Comparison of ENCODE assay signal across 10 mouse cellular contexts in the genomic region with DNA sequence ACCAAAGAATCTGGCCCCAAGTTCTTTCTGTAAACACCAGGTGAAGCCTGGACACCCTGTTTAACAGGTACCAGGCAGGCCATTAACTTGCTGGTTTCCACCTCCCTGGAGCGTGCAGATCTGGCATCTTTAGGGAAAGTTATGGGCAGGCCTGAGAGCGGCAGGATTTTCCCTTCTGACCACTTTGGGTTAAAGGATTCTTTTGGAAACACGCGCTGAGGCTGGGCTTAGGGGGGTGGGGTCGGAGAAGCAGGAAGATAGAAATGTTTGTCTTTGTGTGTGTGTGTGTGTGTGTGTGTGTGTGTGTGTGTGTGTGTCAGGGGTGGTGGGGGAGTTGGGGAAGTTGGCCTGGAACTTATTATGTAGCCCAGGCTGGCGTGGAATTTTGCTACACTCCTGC. TPM values are rescaled to one million over a fixed set of nuclear protein-coding genes. Genes with fewer than 3 reads are reported as not detected.
A peak's percentile ranks its signal among the peaks of the same experiment; 100 is the strongest.
DNase-seq lines count a peak whose midpoint lies in the region; ATAC-seq and TF ChIP-seq lines count a peak whose summit lies in the region.
"Had no signal": no experiment of that assay in that cellular context is flagged by ENCODE, and none has a peak within 500 bp of the region (broad histone marks: within the 10 kb centered on the region; RNA-seq: fewer than 3 reads in every experiment).

No protein-coding gene starts in this region.

- no peak for TF ChIP-seq POLR2A in cortical plate, adult 2 months (IDR thresholded peaks at IDR 0.05; ENCODE audit: extremely low read depth, insufficient read depth, low read length)

- no peaks in the 10 kb centered on the region for H3K9me3 ChIP-seq in hindbrain, embryonic 10.5 days
- H3K9me3 ChIP-seq in hindbrain, embryonic 11.5 days (ENCODE audit: control insufficient read depth, low read length): no peaks in the 10 kb centered on the region
- no peaks in the 10 kb centered on the region for H3K9me3 ChIP-seq in kidney, postnatal 0 days (replicated peaks; ENCODE audit: low read length)

- H3K4me3 ChIP-seq in hindbrain, embryonic 10.5 days: no peak overlapping the region
- H3K4me3 ChIP-seq in hindbrain, embryonic 11.5 days (ENCODE audit: low read depth, low read length): no peak overlapping the region
- peak overlapping the region; percentile 15; the same call in 1 of the 2 replicates for H3K4me3 ChIP-seq in cortical plate, adult 2 months (ENCODE audit: insufficient read depth, low read length)
- no peak overlapping the region for H3K4me3 ChIP-seq in kidney, postnatal 0 days (replicated peaks; ENCODE audit: low read depth, low read length)
- H3K4me3 ChIP-seq: erythroblast, embryonic 14.5 days had no signal

- peaks cover 28% of the 10 kb centered on the region for H3K36me3 ChIP-seq in hindbrain, embryonic 10.5 days
- H3K36me3 ChIP-seq in hindbrain, embryonic 11.5 days (ENCODE audit: control insufficient read depth, insufficient read depth, low read length): no peaks in the 10 kb centered on the region
- peaks cover 8% of the 10 kb centered on the region; the same call in 1 of the 2 replicates for H3K36me3 ChIP-seq in kidney, postnatal 0 days (ENCODE audit: insufficient read depth, low read length)

- 0 out of 2 replicates have a peak overlapping the region, but pooled peaks have one; percentile 12 for H3K27ac ChIP-seq in hindbrain, embryonic 10.5 days
- H3K27ac ChIP-seq in hindbrain, embryonic 11.5 days (ENCODE audit: low read depth, low read length): no peak overlapping the region
- H3K27ac ChIP-seq in cortical plate, adult 2 months (ENCODE audit: insufficient read depth, low read length): no peak overlapping the region
- no peak overlapping the region for H3K27ac ChIP-seq in kidney, postnatal 0 days

- H3K9ac ChIP-seq in hindbrain, embryonic 11.5 days (ENCODE audit: low read depth, low read length): no peak overlapping the region
- H3K9ac ChIP-seq in kidney, postnatal 0 days (ENCODE audit: low read depth, low read length): peak overlapping the region; percentile 35; the same call in 1 of the 2 replicates

- DNase-seq in hindbrain, embryonic 10.5 days (ENCODE audit: low spot score): no peak
- no peak for DNase-seq in hindbrain, embryonic 11.5 days (ENCODE audit: low spot score)
- peak; percentile 15 for DNase-seq in 3T3-L1 (ENCODE audit: low read depth, low spot score)
- DNase-seq in kidney, postnatal 0 days (ENCODE audit: low spot score): no peak
- DNase-seq in adrenal gland, adult 18-20 months (ENCODE audit: low spot score in 2 of 2): no peak
- no peak for DNase-seq in left cerebral cortex, postnatal 36 days (ENCODE audit: low spot score in 2 of 2)
- no peak for DNase-seq in ovary, adult 18-20 months (ENCODE audit: low spot score)

- no peak overlapping the region for H3K4me2 ChIP-seq in hindbrain, embryonic 11.5 days (replicated peaks; ENCODE audit: low read depth, low read length)
- H3K4me2 ChIP-seq in kidney, postnatal 0 days (ENCODE audit: low read length): peak overlapping the region; percentile 36; the same call in 1 of the 2 replicates

- intact Hi-C loops in left cerebral cortex, postnatal 36 days (cut with DNase I): loop anchor here (5.0 kb wide), 2 partner anchors 44 to 171 kb away; partner anchors contain the start of genes Lsm3 and Xpc

- H3K27me3 ChIP-seq in hindbrain, embryonic 10.5 days (ENCODE audit: insufficient read depth, poor library complexity, severe bottlenecking): no peaks in the 10 kb centered on the region
- no peaks in the 10 kb centered on the region for H3K27me3 ChIP-seq in hindbrain, embryonic 11.5 days (ENCODE audit: control insufficient read depth, insufficient read depth, low read length)
- no peaks in the 10 kb centered on the region for H3K27me3 ChIP-seq in kidney, postnatal 0 days (ENCODE audit: insufficient read depth, low read length)

- no peak for ATAC-seq in hindbrain, embryonic 11.5 days (ENCODE audit: low FRiP score)
- ATAC-seq in kidney, postnatal 0 days (replicated peaks; ENCODE audit: low FRiP score, low read depth): no peak
- ATAC-seq: activated CD4-positive, CD25-positive, alpha-beta regulatory T cell, adult 4 months had no signal

- TF ChIP-seq CTCF in cortical plate, adult 2 months (IDR thresholded peaks at IDR 0.05; ENCODE audit: extremely low read depth, insufficient read depth, low read length): no peak
- no peak for TF ChIP-seq CTCF in kidney, postnatal 0 days (IDR thresholded peaks at IDR 0.05; ENCODE audit: low read depth)

- WGBS in hindbrain, embryonic 10.5 days: 75% methylated on average over 6 of the region's 6 CpGs
- WGBS in hindbrain, embryonic 11.5 days: 71% methylated on average over 6 of the region's 6 CpGs
- WGBS in kidney, postnatal 0 days: 39% methylated on average over 6 of the region's 6 CpGs

- H3K4me1 ChIP-seq in hindbrain, embryonic 10.5 days (replicated peaks): peaks cover 74% of the 10 kb centered on the region
- peaks cover 10% of the 10 kb centered on the region for H3K4me1 ChIP-seq in hindbrain, embryonic 11.5 days (replicated peaks; ENCODE audit: control insufficient read depth, insufficient read depth, low read length)
- H3K4me1 ChIP-seq in cortical plate, adult 2 months (ENCODE audit: control insufficient read depth, insufficient read depth, low read length): peaks cover 14% of the 10 kb centered on the region
- peaks cover 41% of the 10 kb centered on the region for H3K4me1 ChIP-seq in kidney, postnatal 0 days (replicated peaks; ENCODE audit: insufficient read depth, low read length)

RNA-seq across cellular contexts. Expression of gene Slc6a6, which starts 4.2 kb away (rescaled TPM):
- 58.9 and 60.0 TPM in 2 replicates for polyA plus RNA-seq in hindbrain, embryonic 10.5 days (2016; fragmentation: Nextera tagmentation; extraction: Ambion mirVana)
- polyA plus RNA-seq in hindbrain, embryonic 11.5 days (2014; fragmentation: Nextera tagmentation; extraction: Ambion mirVana): 46.6 and 64.0 TPM in 2 replicates
- 94.9 and 105 TPM in 2 replicates for polyA plus RNA-seq in cortical plate, adult 2 months (2012; rRNA removed)
- polyA plus RNA-seq in kidney, postnatal 0 days (2015; fragmentation: Nextera tagmentation; extraction: Ambion mirVana): 106 and 121 TPM in 2 replicates
- total RNA-seq in adrenal gland, adult 18-20 months (2021): 100 to 1,000 TPM; 209 to 474 TPM
- total RNA-seq in left cerebral cortex, postnatal 36 days (2021): 100 to 1,000 TPM; 120 to 170 TPM
